Mouse (Mus musculus): ENCODE measurements around the gene Fam216a. TPM values are rescaled to one million over a fixed set of nuclear protein-coding genes. Genes with fewer than 3 reads are reported as not detected.
"Not testable (repeated sequence)": the region's sequence is repeated elsewhere in the genome, so short reads cannot be mapped to it uniquely, and the experiment has no call there.

Gene Fam216a
- polyA plus RNA-seq, 1 experiment from 2014 or later, result 115 TPM

- no peak overlapping the region for H3K4me3 ChIP-seq (replicated peaks)
- H3K9me3 ChIP-seq, result no peaks in the 10 kb centered on the region
- no peak for ATAC-seq (ENCODE audit: low FRiP score)
- H3K4me2 ChIP-seq, result no peak overlapping the region
- H3K9ac ChIP-seq, result no peak overlapping the region
- H3K36me3 ChIP-seq (replicated peaks), result no peaks in the 10 kb centered on the region
- 80% methylated on average over 3 of the region's 3 CpGs for WGBS
- H3K27ac ChIP-seq, result no peak overlapping the region
- no peaks in the 10 kb centered on the region for H3K4me1 ChIP-seq
- no peaks in the 10 kb centered on the region for H3K27me3 ChIP-seq
Measured at GRCm38 (mm10) chr5:122334682-122335081, 37.5 kb downstream of the Fam216a start.

GRCm38 (mm10) chr5:122330269-122330668 is 41.9 kb downstream of the Fam216a start:
- Histone ChIP-seq H3K27ac (no peak overlapping the region), H3K4me2 (no peak overlapping the region), H3K36me3 (replicated peaks) (peaks cover 12% of the 10 kb centered on the region), H3K9me3 (no peaks in the 10 kb centered on the region), H3K27me3 (no peaks in the 10 kb centered on the region), H3K4me3 (replicated peaks) (no peak overlapping the region), H3K4me1 (no peaks in the 10 kb centered on the region), H3K9ac (no peak overlapping the region)
- ATAC-seq (ENCODE audit: low FRiP score), result no peak
- 93% methylated on average over 4 of the region's 4 CpGs for WGBS

DNA sequence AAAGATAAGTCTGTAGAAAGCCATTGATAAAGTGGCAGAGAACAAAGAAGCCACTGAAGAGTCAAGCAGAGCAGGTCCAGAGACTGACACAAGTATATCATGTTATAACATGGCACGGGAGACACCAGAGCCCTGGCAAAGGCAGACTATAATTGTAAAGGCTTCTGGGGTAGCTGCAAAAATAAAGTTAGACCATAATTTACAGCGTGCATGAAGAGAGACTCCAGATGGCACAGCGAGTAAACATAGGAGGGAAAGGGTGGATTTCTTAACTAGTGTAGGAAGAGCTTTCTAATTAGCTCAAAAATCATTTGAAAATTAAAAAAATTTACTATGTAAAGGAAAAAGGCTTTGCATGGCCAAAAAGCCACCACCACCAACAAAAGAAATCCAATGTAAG is 44.9 kb downstream of the Fam216a start:
- 96% methylated on average over 3 of the region's 3 CpGs for WGBS

DNA sequence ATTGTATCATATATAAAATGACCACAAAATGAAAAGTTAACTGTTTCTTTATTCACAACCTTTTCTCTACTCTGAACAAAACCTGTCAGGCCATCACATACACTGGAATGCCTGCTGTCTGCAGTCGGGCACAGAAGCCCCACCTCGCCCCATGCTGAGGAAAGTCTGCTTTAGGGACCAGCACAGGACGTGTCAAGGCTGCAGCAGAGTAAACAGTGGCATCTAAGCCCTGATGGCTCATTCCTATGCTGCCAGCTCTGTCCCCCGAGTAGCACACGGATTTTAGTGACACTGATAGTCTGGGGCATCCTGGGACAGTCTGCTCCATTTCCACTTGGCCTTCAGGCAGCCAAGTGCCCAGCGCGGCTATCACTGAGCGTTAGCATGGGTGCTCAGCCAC is 46.7 kb downstream of the Fam216a start:
- peaks cover 36% of the 10 kb centered on the region for H3K36me3 ChIP-seq (replicated peaks)

More for the DNA sequence above, 44.9 kb downstream of the Fam216a start:
- H3K9me3 ChIP-seq, result no peaks in the 10 kb centered on the region
- no peak for ATAC-seq (ENCODE audit: low FRiP score)
- H3K4me1 ChIP-seq, result no peaks in the 10 kb centered on the region
- H3K36me3 ChIP-seq (replicated peaks), result peaks cover 24% of the 10 kb centered on the region
- H3K4me2 ChIP-seq, result no peak overlapping the region
- H3K27ac ChIP-seq, result no peak overlapping the region
- H3K27me3 ChIP-seq, result no peaks in the 10 kb centered on the region
- no peak overlapping the region for H3K9ac ChIP-seq
- H3K4me3 ChIP-seq (replicated peaks), result no peak overlapping the region

GRCm38 (mm10) chr5:122324608-122325431 is 47.3 kb downstream of the Fam216a start:
- Histone ChIP-seq H3K27ac (no peak overlapping the region), H3K9ac (no peak overlapping the region), H3K27me3 (no peaks in the 10 kb centered on the region), H3K9me3 (no peaks in the 10 kb centered on the region), H3K4me1 (no peaks in the 10 kb centered on the region), H3K36me3 (replicated peaks) (peaks cover 43% of the 10 kb centered on the region), H3K4me3 (replicated peaks) (no peak overlapping the region), H3K4me2 (no peak overlapping the region)
- ATAC-seq (ENCODE audit: low FRiP score), result no peak
- 90% methylated on average over 23 of the region's 23 CpGs for WGBS

More for the DNA sequence above, 46.7 kb downstream of the Fam216a start:
- no peak overlapping the region for H3K4me3 ChIP-seq (replicated peaks)
- H3K4me2 ChIP-seq, result no peak overlapping the region
- no peaks in the 10 kb centered on the region for H3K27me3 ChIP-seq
- H3K4me1 ChIP-seq, result no peaks in the 10 kb centered on the region
- 87% methylated on average over 8 of the region's 8 CpGs for WGBS
- no peak for ATAC-seq (ENCODE audit: low FRiP score)
- H3K9me3 ChIP-seq, result no peaks in the 10 kb centered on the region
- H3K9ac ChIP-seq, result no peak overlapping the region
- H3K27ac ChIP-seq, result no peak overlapping the region

- H3K36me3 ChIP-seq (replicated peaks), result peaks cover 44% of the 10 kb centered on the region
- no peaks in the 10 kb centered on the region for H3K27me3 ChIP-seq
- H3K4me1 ChIP-seq, result no peaks in the 10 kb centered on the region
- 60% methylated on average over 8 of the region's 8 CpGs for WGBS
- H3K9me3 ChIP-seq, result no peaks in the 10 kb centered on the region
- no peak overlapping the region for H3K4me3 ChIP-seq (replicated peaks)
- H3K4me2 ChIP-seq, result no peak overlapping the region
- no peak overlapping the region for H3K9ac ChIP-seq
- no peak for ATAC-seq (ENCODE audit: low FRiP score)
- no peak overlapping the region for H3K27ac ChIP-seq
Measured at GRCm38 (mm10) chr5:122323523-122323922, 48.6 kb downstream of the Fam216a start.

GRCm38 (mm10) chr5:122320205-122320781 is 51.9 kb downstream of the Fam216a start:
- 87% methylated on average over 12 of the region's 12 CpGs for WGBS
- Histone ChIP-seq H3K36me3 (replicated peaks) (peaks cover 49% of the 10 kb centered on the region), H3K9ac (no peak overlapping the region), H3K27ac (no peak overlapping the region), H3K4me1 (no peaks in the 10 kb centered on the region), H3K9me3 (no peaks in the 10 kb centered on the region), H3K4me3 (replicated peaks) (no peak overlapping the region), H3K4me2 (no peak overlapping the region), H3K27me3 (no peaks in the 10 kb centered on the region)
- no peak for ATAC-seq (ENCODE audit: low FRiP score)

DNA sequence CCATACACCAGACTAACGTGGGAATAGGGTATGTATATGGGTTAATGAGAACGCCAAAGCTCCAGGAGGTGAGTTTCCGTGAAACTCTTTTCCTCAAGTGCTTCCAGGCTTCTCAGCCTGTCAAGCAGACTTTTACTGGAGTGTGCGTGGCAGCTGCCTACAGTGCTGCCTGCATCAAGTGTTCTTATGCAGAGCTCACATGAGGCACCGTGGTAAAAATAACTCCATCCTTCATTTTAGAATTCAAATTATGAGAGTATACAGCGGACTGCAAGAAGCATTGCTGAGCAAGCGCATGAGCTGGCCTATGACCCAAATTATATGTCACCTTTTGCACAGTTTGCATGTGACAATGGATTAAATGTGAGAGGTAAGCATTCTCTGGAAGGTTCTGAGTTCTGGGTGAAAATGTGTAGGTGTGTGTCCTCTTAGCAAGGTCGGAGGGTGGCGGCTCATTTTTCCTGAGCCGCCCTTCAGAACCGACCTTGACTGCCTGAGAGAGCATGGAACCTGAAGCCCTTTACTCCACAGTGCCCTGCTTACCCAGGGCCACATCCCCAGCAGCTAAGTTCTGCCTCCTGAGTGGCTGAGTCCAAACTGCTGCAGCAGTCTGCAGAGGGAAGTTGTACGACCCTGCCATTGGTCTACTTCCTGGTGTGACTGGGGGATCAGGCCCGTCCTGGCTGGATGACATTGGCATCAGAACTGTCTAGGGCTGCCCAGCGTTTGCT is 52.5 kb downstream of the Fam216a start:
- WGBS, result 82% methylated on average over 14 of the region's 14 CpGs
- Histone ChIP-seq H3K4me3 (replicated peaks) (no peak overlapping the region), H3K36me3 (replicated peaks) (peaks cover 47% of the 10 kb centered on the region)

GRCm38 (mm10) chr5:122318976-122319375 is 53.2 kb downstream of the Fam216a start:
- not testable (repeated sequence) for ATAC-seq (ENCODE audit: low FRiP score); H3K27me3 ChIP-seq; H3K4me1 ChIP-seq; H3K9me3 ChIP-seq; H3K4me2 ChIP-seq; H3K9ac ChIP-seq; H3K27ac ChIP-seq; H3K4me3 ChIP-seq (replicated peaks)
- peaks cover 44% of the 10 kb centered on the region for H3K36me3 ChIP-seq (replicated peaks)
- WGBS, result 69% methylated on average over 3 of the region's 3 CpGs

More for the DNA sequence above, 52.5 kb downstream of the Fam216a start:
- Histone ChIP-seq H3K27ac (no peak overlapping the region), H3K27me3 (no peaks in the 10 kb centered on the region), H3K4me1 (no peaks in the 10 kb centered on the region), H3K9me3 (no peaks in the 10 kb centered on the region), H3K9ac (no peak overlapping the region), H3K4me2 (no peak overlapping the region)
- ATAC-seq (ENCODE audit: low FRiP score), result no peak

DNA sequence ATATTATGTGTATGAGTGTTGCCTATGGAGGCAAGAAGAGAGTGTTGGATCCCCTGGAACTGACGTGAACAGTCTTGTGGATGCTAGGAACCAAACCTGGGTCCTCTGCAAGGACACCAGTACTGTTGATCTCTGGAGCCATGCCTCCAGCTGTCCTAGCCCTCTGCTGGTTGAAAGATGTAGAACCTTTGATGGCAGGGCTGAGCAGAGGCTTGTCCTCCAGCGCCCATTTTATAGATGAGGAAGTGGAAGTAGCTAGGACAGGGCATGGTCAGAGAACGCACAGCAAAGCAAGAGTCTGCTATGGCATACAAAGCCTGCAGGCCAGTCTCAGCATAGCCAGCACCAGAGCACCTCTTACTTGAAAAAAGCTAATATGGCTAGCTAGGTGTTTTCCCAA is 54.1 kb downstream of the Fam216a start:
- no peak overlapping the region for H3K4me2 ChIP-seq
- no peaks in the 10 kb centered on the region for H3K4me1 ChIP-seq
- H3K27ac ChIP-seq, result no peak overlapping the region
- no peak overlapping the region for H3K9ac ChIP-seq
- no peaks in the 10 kb centered on the region for H3K9me3 ChIP-seq
- H3K27me3 ChIP-seq, result no peaks in the 10 kb centered on the region
- no peak for ATAC-seq (ENCODE audit: low FRiP score)
- H3K36me3 ChIP-seq (replicated peaks), result peaks cover 52% of the 10 kb centered on the region
- H3K4me3 ChIP-seq (replicated peaks), result no peak overlapping the region
- 70% methylated on average over 3 of the region's 3 CpGs for WGBS

DNA sequence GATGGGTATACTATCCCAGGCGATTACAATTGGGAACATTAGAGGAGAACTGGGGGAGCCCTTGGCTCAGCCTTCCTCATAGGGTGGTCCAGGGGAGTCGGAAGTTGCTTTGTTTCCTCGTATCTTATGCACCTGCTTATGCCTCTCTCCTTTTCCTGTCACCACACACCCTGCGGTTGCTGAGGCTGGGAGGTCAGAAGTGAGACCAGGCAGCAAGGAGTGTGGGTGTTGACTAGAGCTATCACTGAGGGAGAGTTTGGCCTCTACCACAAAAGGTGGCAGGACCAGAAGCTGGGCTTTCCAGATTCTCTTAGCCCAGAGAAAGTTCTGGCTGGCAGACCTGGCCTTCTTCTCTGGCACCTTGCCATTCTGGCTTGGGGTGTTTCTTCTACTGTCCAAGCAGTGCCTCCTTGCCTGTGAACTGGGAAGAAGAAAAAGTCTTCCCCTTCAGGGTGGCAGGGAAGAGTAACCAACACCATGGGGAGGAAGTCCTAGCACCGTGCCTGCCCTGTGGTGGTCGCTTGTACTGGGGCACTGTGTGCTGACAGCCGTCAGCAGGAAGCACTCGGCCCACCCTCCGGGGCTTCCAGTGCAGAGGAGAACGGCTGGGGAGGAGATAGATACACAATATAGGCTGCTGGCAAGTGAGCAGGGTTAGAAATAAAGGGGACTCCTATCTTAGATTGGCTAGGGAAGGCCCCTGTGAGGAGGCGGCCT is 54.7 kb downstream of the Fam216a start:
- Histone ChIP-seq H3K36me3 (replicated peaks) (peaks cover 52% of the 10 kb centered on the region), H3K9me3 (no peaks in the 10 kb centered on the region), H3K4me2 (no peak overlapping the region), H3K4me1 (no peaks in the 10 kb centered on the region), H3K9ac (no peak overlapping the region), H3K27ac (no peak overlapping the region), H3K4me3 (replicated peaks) (no peak overlapping the region), H3K27me3 (no peaks in the 10 kb centered on the region)
- ATAC-seq (ENCODE audit: low FRiP score), result no peak
- WGBS, result 85% methylated on average over 11 of the region's 11 CpGs

Measured in forebrain, embryonic 12.5 days (tissue).